Mouse (Mus musculus) embryonic fibroblast, embryonic 13.5 days (primary cell): ENCODE measurements at regions not wholly inside any gene's neighbourhood (a gene's known extent, or its start where the extent isn't known, plus 50 kb on each side); places are given as distances from the start of the nearest gene placed in this dataset.

Experiments used
- CTCF ChIP-seq: IDR thresholded peaks from 2 replicates; pipeline ENCODE4 v1.5.1; 2011; ENCODE audit warnings: mild to moderate bottlenecking, control low read depth, low read length, moderate library complexity, borderline replicate concordance; ENCODE audit not compliant: insufficient read depth
- POLR2A ChIP-seq: IDR thresholded peaks from 2 replicates; pipeline ENCODE4 v1.6.1; 2011; ENCODE audit warnings: low read depth, mild to moderate bottlenecking, control low read depth, low read length, moderate library complexity

DNA sequence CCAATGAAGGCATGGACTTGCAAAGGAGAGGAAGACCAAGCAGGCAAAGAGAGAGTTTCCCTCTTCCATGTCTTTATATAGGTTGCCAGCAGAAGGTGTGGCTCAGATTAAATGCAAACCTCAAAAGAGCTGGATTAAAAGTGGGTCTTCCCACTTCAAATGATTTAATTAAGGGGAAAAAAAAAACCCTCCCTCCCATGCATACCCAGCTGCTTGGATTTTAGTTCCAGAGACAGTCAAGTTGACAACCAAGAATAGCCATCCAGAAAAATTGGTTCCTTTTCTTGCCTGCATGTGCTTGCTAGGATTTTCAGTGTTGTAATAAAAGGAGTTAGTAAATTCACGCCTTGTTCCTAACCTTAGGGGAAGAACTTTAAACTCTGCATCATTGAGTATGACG lies 323.3 kb downstream of the Slc4a3 start:
- TF ChIP-seq POLR2A, result no peak
- TF ChIP-seq CTCF, result no peak
